Mouse (Mus musculus) cortical plate, adult 2 months (tissue): Measurements from ENCODE around the gene Rnase11.

ENCODE experiments used
- CTCF ChIP-seq: fragments of 200-500 bp; IDR thresholded peaks from 2 replicates; pipeline ENCODE4 v1.5.1; 2011; ENCODE audit warnings: mild to moderate bottlenecking, control low read depth, low read length; ENCODE audit not compliant: insufficient read depth; ENCODE audit errors: extremely low read depth
- POLR2A ChIP-seq: fragments of 200-500 bp; IDR thresholded peaks from 2 replicates; pipeline ENCODE4 v1.6.1; 2011; ENCODE audit warnings: mild to moderate bottlenecking, low read length, control low read depth; ENCODE audit not compliant: insufficient read depth; ENCODE audit errors: extremely low read depth

- TF ChIP-seq POLR2A (no peak), CTCF (no peak)
Observed at GRCm38 (mm10) chr14:51074335-51074734, 24.4 kb upstream of the Rnase11 start, which contains the start of gene Olfr750.
